Mouse (Mus musculus) forebrain, embryonic 16.5 days (tissue): Measurements from ENCODE around the gene Dnajb3. TPM values are rescaled to one million over a fixed set of nuclear protein-coding genes. Genes with fewer than 3 reads are reported as not detected.

Source experiments
- ATAC-seq: fragments of 200-750 bp; cut with Nextera tagmentation; 2 replicates; pipeline ENCODE4 v1.8.0; 2017; ENCODE audit warnings: mild to moderate bottlenecking, moderate library complexity
- H3K27ac ChIP-seq: fragments of 300-500 bp; sonication (generic); 2 replicates; pipeline ENCODE4 v1.5.1; 2014; ENCODE audit warnings: low read length, control low read depth
- H3K27me3 ChIP-seq: fragments of 300-500 bp; sonication (generic); replicated peaks from 2 replicates; pipeline ENCODE4 v1.6.1; 2014; ENCODE audit warnings: low read length; ENCODE audit not compliant: control insufficient read depth, insufficient read depth
- H3K36me3 ChIP-seq: fragments of 300-500 bp; sonication (generic); 2 replicates; pipeline ENCODE4 v1.6.1; 2014; ENCODE audit not compliant: control insufficient read depth, insufficient read depth
- H3K4me1 ChIP-seq: fragments of 300-500 bp; sonication (generic); replicated peaks from 2 replicates; pipeline ENCODE4 v1.6.1; 2014; ENCODE audit warnings: low read length; ENCODE audit not compliant: control insufficient read depth, insufficient read depth
- H3K4me2 ChIP-seq: fragments of 300-500 bp; sonication (generic); 2 replicates; pipeline ENCODE4 v1.6.1; 2014; ENCODE audit warnings: mild to moderate bottlenecking, low read length, control low read depth
- H3K4me3 ChIP-seq: fragments of 300-500 bp; sonication (generic); replicated peaks from 2 replicates; pipeline ENCODE4 v1.5.1; 2014; ENCODE audit warnings: mild to moderate bottlenecking, low read length, control low read depth
- H3K9ac ChIP-seq: fragments of 300-500 bp; sonication (generic); replicated peaks from 2 replicates; pipeline ENCODE4 v1.6.1; 2014; ENCODE audit warnings: low read depth, low read length, control low read depth
- H3K9me3 ChIP-seq: fragments of 300-500 bp; sonication (generic); 2 replicates; pipeline ENCODE4 v1.6.1; 2016; ENCODE audit warnings: low read length; ENCODE audit not compliant: control insufficient read depth
- WGBS: fragments of 180-500 bp; shearing (Covaris S2); extraction: QIAGEN DNeasy Blood & Tissue Kit; methylation state at CpG from one replicate; pipeline ENCODE4 v1.1.7; 2014; 5-methylcytosine and 5-hydroxymethylcytosine counted together
- polyA plus RNA-seq: library from polyadenylated mRNA; unstranded; fragments of >200 nt; fragmentation: Nextera tagmentation; extraction: Ambion mirVana; gene quantifications from 2 replicates; pipeline ENCODE4 v1.2.1, GENCODE M21; 2015

The Dnajb3 gene
- polyA plus RNA-seq, 1 experiment from 2014 or later: 11.7 TPM

GRCm38 (mm10) chr1:88220336-88220735 is 14.8 kb upstream of the Dnajb3 start:
- Histone ChIP-seq H3K36me3 (no peaks in the 10 kb centered on the region), H3K27me3 (no peaks in the 10 kb centered on the region), H3K9me3 (peaks cover 26% of the 10 kb centered on the region), H3K4me2 (no peak overlapping the region), H3K4me3 (no peak overlapping the region), H3K9ac (no peak overlapping the region), H3K4me1 (no peaks in the 10 kb centered on the region), H3K27ac (no peak overlapping the region)
- no peak for ATAC-seq

GRCm38 (mm10) chr1:88219054-88219453 is 13.5 kb upstream of the Dnajb3 start:
- no peak for ATAC-seq
- Histone ChIP-seq H3K4me2 (no peak overlapping the region), H3K27me3 (no peaks in the 10 kb centered on the region), H3K4me3 (no peak overlapping the region), H3K9ac (no peak overlapping the region), H3K36me3 (no peaks in the 10 kb centered on the region), H3K4me1 (no peaks in the 10 kb centered on the region), H3K27ac (no peak overlapping the region), H3K9me3 (peaks cover 35% of the 10 kb centered on the region)
- 22% methylated on average over 1 of the region's 1 CpGs for WGBS

GRCm38 (mm10) chr1:88218591-88218990 is 13.0 kb upstream of the Dnajb3 start:
- H3K9me3 ChIP-seq: peaks cover 40% of the 10 kb centered on the region
- H3K4me3 ChIP-seq: no peak overlapping the region
- H3K36me3 ChIP-seq: no peaks in the 10 kb centered on the region
- H3K9ac ChIP-seq: no peak overlapping the region
- no peak for ATAC-seq
- no peaks in the 10 kb centered on the region for H3K27me3 ChIP-seq
- no peaks in the 10 kb centered on the region for H3K4me1 ChIP-seq
- WGBS: 50% methylated on average over 4 of the region's 4 CpGs
- H3K4me2 ChIP-seq: no peak overlapping the region
- H3K27ac ChIP-seq: no peak overlapping the region

- 75% methylated on average over 9 of the region's 9 CpGs for WGBS
- Histone ChIP-seq H3K4me1 (no peaks in the 10 kb centered on the region), H3K9ac (no peak overlapping the region), H3K4me2 (no peak overlapping the region), H3K36me3 (no peaks in the 10 kb centered on the region), H3K27me3 (no peaks in the 10 kb centered on the region), H3K27ac (no peak overlapping the region), H3K9me3 (peaks cover 45% of the 10 kb centered on the region), H3K4me3 (no peak overlapping the region)
- no peak for ATAC-seq
Measured at GRCm38 (mm10) chr1:88218051-88218450, 12.5 kb upstream of the Dnajb3 start.

DNA sequence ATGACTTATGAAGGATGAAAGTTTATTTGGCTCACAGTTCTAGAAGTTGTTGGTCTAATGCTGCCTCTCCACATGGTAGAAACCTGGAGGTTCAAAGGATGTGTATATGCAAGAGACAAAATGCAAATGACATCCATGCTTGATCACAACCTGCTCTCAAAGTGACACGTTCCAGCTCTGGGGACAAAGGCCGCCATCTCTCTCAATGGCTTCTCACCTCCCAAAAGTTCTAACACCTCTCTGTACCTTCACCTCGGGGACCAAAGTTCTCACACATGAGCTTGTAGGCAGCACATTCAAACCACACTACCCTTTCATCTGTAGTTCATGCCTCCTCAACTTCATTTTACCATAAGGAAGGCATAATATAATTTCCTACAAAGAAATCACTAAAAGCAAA is 12.0 kb upstream of the Dnajb3 start:
- Histone ChIP-seq H3K9me3 (peaks cover 50% of the 10 kb centered on the region), H3K4me3 (no peak overlapping the region), H3K27ac (no peak overlapping the region), H3K27me3 (no peaks in the 10 kb centered on the region), H3K4me1 (no peaks in the 10 kb centered on the region), H3K36me3 (no peaks in the 10 kb centered on the region), H3K9ac (no peak overlapping the region), H3K4me2 (no peak overlapping the region)
- ATAC-seq: no peak
- WGBS: 39% methylated on average over 3 of the region's 3 CpGs

GRCm38 (mm10) chr1:88217144-88217543 is 11.6 kb upstream of the Dnajb3 start:
- Histone ChIP-seq H3K4me1 (no peaks in the 10 kb centered on the region), H3K4me3 (no peak overlapping the region), H3K27me3 (no peaks in the 10 kb centered on the region), H3K4me2 (no peak overlapping the region), H3K9ac (no peak overlapping the region), H3K27ac (no peak overlapping the region), H3K36me3 (no peaks in the 10 kb centered on the region), H3K9me3 (peaks cover 53% of the 10 kb centered on the region)
- 67% methylated on average over 2 of the region's 2 CpGs for WGBS
- no peak for ATAC-seq

- Histone ChIP-seq H3K36me3 (no peaks in the 10 kb centered on the region), H3K9ac (no peak overlapping the region), H3K27me3 (no peaks in the 10 kb centered on the region), H3K4me3 (no peak overlapping the region), H3K4me1 (no peaks in the 10 kb centered on the region), H3K4me2 (no peak overlapping the region), H3K9me3 (peaks cover 57% of the 10 kb centered on the region), H3K27ac (no peak overlapping the region)
- no peak for ATAC-seq
- WGBS: 54% methylated on average over 2 of the region's 2 CpGs
Measured at GRCm38 (mm10) chr1:88216551-88216950, 11.0 kb upstream of the Dnajb3 start.

DNA sequence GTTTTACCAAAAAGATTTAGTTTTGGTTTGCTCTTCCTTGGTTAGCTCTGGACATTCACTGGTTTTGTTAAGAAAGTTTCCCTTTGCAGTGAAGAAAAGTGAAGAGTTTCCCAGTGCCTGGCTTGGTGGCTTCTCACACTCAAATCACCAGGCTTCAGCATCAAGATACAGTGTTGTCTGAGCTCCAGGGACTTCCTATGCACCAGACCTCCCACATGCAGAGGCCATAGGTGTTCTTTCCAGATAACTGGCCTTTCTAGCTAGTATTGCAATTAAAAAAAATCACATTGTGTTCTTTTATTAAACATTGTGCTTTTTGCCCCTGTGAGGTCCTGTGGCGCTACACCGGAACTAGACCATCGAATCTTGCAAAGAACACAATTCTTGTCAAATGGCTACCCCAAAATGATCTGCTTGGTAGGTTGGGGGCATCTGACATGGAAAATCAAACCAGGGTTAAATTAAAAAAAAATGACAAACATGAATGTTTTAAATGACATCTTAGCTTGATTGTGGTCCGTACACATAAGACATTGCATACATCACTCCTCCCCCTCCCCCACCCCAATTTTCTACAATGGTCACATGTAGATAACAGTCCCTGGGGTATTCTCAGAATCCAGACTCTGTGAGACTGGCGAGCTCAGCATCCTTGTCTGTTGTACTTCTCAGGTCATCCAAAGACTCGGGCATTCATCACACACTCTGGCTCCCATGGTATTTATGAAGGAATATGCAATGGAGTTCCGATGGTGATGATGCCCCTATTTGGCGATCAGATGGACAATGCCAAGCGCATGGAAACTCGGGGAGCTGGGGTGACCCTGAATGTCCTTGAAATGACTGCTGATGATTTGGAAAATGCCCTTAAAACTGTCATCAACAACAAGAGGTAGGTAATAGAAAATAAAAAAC is 10.1 kb upstream of the Dnajb3 start:
- no peak overlapping the region for H3K9ac ChIP-seq
- H3K4me3 ChIP-seq: no peak overlapping the region
- no peak for ATAC-seq
- no peaks in the 10 kb centered on the region for H3K27me3 ChIP-seq
- H3K4me1 ChIP-seq: no peaks in the 10 kb centered on the region
- no peak overlapping the region for H3K4me2 ChIP-seq
- peaks cover 60% of the 10 kb centered on the region for H3K9me3 ChIP-seq
- H3K27ac ChIP-seq: no peak overlapping the region
- H3K36me3 ChIP-seq: no peaks in the 10 kb centered on the region
- WGBS: 72% methylated on average over 10 of the region's 10 CpGs

- H3K27ac ChIP-seq: no peak overlapping the region
- H3K9ac ChIP-seq: no peak overlapping the region
- ATAC-seq: no peak
- H3K27me3 ChIP-seq: no peaks in the 10 kb centered on the region
- no peak overlapping the region for H3K4me3 ChIP-seq
- H3K4me2 ChIP-seq: no peak overlapping the region
- H3K36me3 ChIP-seq: no peaks in the 10 kb centered on the region
- H3K9me3 ChIP-seq: peaks cover 60% of the 10 kb centered on the region
- 82% methylated on average over 2 of the region's 2 CpGs for WGBS
- no peaks in the 10 kb centered on the region for H3K4me1 ChIP-seq
Measured at GRCm38 (mm10) chr1:88214462-88214952, 8.9 kb upstream of the Dnajb3 start.
